Mouse (Mus musculus) E14TG2a.4 (cell line): ENCODE data around the gene Apoe.
A peak's percentile ranks its signal among the peaks of the same experiment; 100 is the strongest.

Experiments used
- CTCF ChIP-seq: conservative IDR thresholded peaks from 2 replicates; pipeline ENCODE4 v1.5.1; 2014; ENCODE audit warnings: low read length
- NANOG ChIP-seq: IDR thresholded peaks from 2 replicates; pipeline ENCODE4 v1.6.1; 2014; ENCODE audit warnings: borderline replicate concordance, low read length, mixed read lengths

DNA sequence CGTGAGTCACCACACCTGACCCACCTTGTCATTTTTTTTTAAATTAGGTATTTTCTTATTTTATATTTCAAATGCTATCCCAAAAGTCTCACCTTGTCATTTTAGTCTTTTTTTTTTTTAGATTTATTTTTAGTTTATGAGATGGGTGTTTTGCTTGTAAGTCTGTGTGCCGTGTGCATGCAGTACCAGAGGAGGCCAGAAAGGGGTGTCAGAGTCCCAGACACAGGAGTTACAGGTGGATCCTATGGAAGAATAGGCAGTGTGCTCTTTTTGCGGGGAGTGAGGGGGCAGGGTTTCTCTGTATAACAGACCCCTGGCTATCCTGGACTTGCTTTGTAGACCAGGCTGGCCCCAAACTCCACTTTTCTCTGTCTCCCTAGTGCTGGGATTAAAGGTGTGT lies 39.8 kb upstream of the Apoe start:
- TF ChIP-seq NANOG (no peak), CTCF (peak; percentile 32; the same call in 1 of the 2 replicates)
